Mouse (Mus musculus): ENCODE measurements around the gene Gemin5. TPM values are rescaled to one million over a fixed set of nuclear protein-coding genes. Genes with fewer than 3 reads are reported as not detected.
"Not testable (repeated sequence)": the region's sequence is repeated elsewhere in the genome, so short reads cannot be mapped to it uniquely, and the experiment has no call there.

Gene Gemin5
- polyA plus RNA-seq, 1 experiment from 2014 or later = 27.7 TPM

GRCm38 (mm10) chr11:58183579-58183978 is 15.2 kb upstream of the Gemin5 start:
- no peak overlapping the region for H3K4me2 ChIP-seq (ENCODE audit: low read depth, low read length, severe bottlenecking)
- no peaks in the 10 kb centered on the region for H3K4me1 ChIP-seq (replicated peaks; ENCODE audit: control insufficient read depth, insufficient read depth, low read length)
- no peaks in the 10 kb centered on the region for H3K27me3 ChIP-seq (ENCODE audit: control insufficient read depth, insufficient read depth, low read length)
- H3K9me3 ChIP-seq (ENCODE audit: control insufficient read depth, low read length) = no peaks in the 10 kb centered on the region
- WGBS = 98% methylated on average over 3 of the region's 3 CpGs
- no peak for DNase-seq (ENCODE audit: low spot score)
- no peaks in the 10 kb centered on the region for H3K36me3 ChIP-seq (ENCODE audit: control insufficient read depth, insufficient read depth, low read length)
- ATAC-seq (replicated peaks; ENCODE audit: low FRiP score) = no peak
- H3K9ac ChIP-seq (ENCODE audit: low read length) = no peak overlapping the region
- no peak overlapping the region for H3K4me3 ChIP-seq (ENCODE audit: low read depth, low read length)
- H3K27ac ChIP-seq (ENCODE audit: low read depth, low read length) = no peak overlapping the region

- Histone ChIP-seq H3K4me3 (ENCODE audit: low read depth, low read length) (no peak overlapping the region), H3K4me1 (replicated peaks; ENCODE audit: control insufficient read depth, insufficient read depth, low read length) (no peaks in the 10 kb centered on the region), H3K4me2 (ENCODE audit: low read depth, low read length, severe bottlenecking) (no peak overlapping the region), H3K9ac (ENCODE audit: low read length) (no peak overlapping the region), H3K9me3 (ENCODE audit: control insufficient read depth, low read length) (no peaks in the 10 kb centered on the region), H3K36me3 (ENCODE audit: control insufficient read depth, insufficient read depth, low read length) (no peaks in the 10 kb centered on the region), H3K27ac (ENCODE audit: low read depth, low read length) (no peak overlapping the region), H3K27me3 (ENCODE audit: control insufficient read depth, insufficient read depth, low read length) (no peaks in the 10 kb centered on the region)
- DNase-seq (ENCODE audit: low spot score) (no peak), ATAC-seq (replicated peaks; ENCODE audit: low FRiP score) (no peak)
- 90% methylated on average over 7 of the region's 7 CpGs for WGBS
Measured at GRCm38 (mm10) chr11:58180756-58181155, 12.4 kb upstream of the Gemin5 start.

- H3K4me2 ChIP-seq (ENCODE audit: low read depth, low read length, severe bottlenecking); H3K36me3 ChIP-seq (ENCODE audit: control insufficient read depth, insufficient read depth, low read length); H3K27me3 ChIP-seq (ENCODE audit: control insufficient read depth, insufficient read depth, low read length); H3K27ac ChIP-seq (ENCODE audit: low read depth, low read length); H3K9me3 ChIP-seq (ENCODE audit: control insufficient read depth, low read length); H3K4me1 ChIP-seq (replicated peaks; ENCODE audit: control insufficient read depth, insufficient read depth, low read length); DNase-seq (ENCODE audit: low spot score); ATAC-seq (replicated peaks; ENCODE audit: low FRiP score); H3K9ac ChIP-seq (ENCODE audit: low read length); H3K4me3 ChIP-seq (ENCODE audit: low read depth, low read length): not testable (repeated sequence)
- WGBS = 97% methylated on average over 6 of the region's 6 CpGs
Measured at GRCm38 (mm10) chr11:58179986-58180385, 11.6 kb upstream of the Gemin5 start.

GRCm38 (mm10) chr11:58179563-58179962 is 11.2 kb upstream of the Gemin5 start:
- Histone ChIP-seq H3K27me3 (ENCODE audit: control insufficient read depth, insufficient read depth, low read length) (no peaks in the 10 kb centered on the region), H3K36me3 (ENCODE audit: control insufficient read depth, insufficient read depth, low read length) (peaks cover 3% of the 10 kb centered on the region; the same call in 1 of the 2 replicates), H3K9ac (ENCODE audit: low read length) (no peak overlapping the region), H3K9me3 (ENCODE audit: control insufficient read depth, low read length) (no peaks in the 10 kb centered on the region), H3K4me3 (ENCODE audit: low read depth, low read length) (no peak overlapping the region), H3K4me2 (ENCODE audit: low read depth, low read length, severe bottlenecking) (no peak overlapping the region), H3K4me1 (replicated peaks; ENCODE audit: control insufficient read depth, insufficient read depth, low read length) (no peaks in the 10 kb centered on the region), H3K27ac (ENCODE audit: low read depth, low read length) (no peak overlapping the region)
- WGBS = 29% methylated on average over 3 of the region's 3 CpGs
- peak; percentile 75 for DNase-seq (ENCODE audit: low spot score)
- ATAC-seq (replicated peaks; ENCODE audit: low FRiP score) = no peak

- H3K27me3 ChIP-seq (ENCODE audit: control insufficient read depth, insufficient read depth, low read length) = no peaks in the 10 kb centered on the region
- H3K4me3 ChIP-seq (ENCODE audit: low read depth, low read length) = peak within 1 kb of the TSS; percentile 69
- no peaks in the 10 kb centered on the region for H3K9me3 ChIP-seq (ENCODE audit: control insufficient read depth, low read length)
- peaks cover 3% of the 10 kb centered on the region; the same call in 1 of the 2 replicates for H3K36me3 ChIP-seq (ENCODE audit: control insufficient read depth, insufficient read depth, low read length)
- H3K27ac ChIP-seq (ENCODE audit: low read depth, low read length) = no peak within 1 kb of the TSS
- H3K9ac ChIP-seq (ENCODE audit: low read length) = peak within 1 kb of the TSS; percentile 76
- H3K4me2 ChIP-seq (ENCODE audit: low read depth, low read length, severe bottlenecking) = peak within 1 kb of the TSS; percentile 75
- peak; percentile 98 for DNase-seq (ENCODE audit: low spot score)
- peak; percentile 77 for ATAC-seq (replicated peaks; ENCODE audit: low FRiP score)
- no peaks in the 10 kb centered on the region for H3K4me1 ChIP-seq (replicated peaks; ENCODE audit: control insufficient read depth, insufficient read depth, low read length)
- under 1% methylated on average over 34 of the region's 34 CpGs for WGBS
Measured at GRCm38 (mm10) chr11:58171459-58172091, 3.2 kb upstream of the Gemin5 start, which contains the start of gene Mrpl22. Mrpl22 (plus strand) TSS chr11:58171661.

- Histone ChIP-seq H3K36me3 (ENCODE audit: control insufficient read depth, insufficient read depth, low read length) (peaks cover 4% of the 10 kb centered on the region; the same call in 1 of the 2 replicates), H3K4me1 (replicated peaks; ENCODE audit: control insufficient read depth, insufficient read depth, low read length) (no peaks in the 10 kb centered on the region), H3K9me3 (ENCODE audit: control insufficient read depth, low read length) (peaks cover 2% of the 10 kb centered on the region; the same call in 1 of the 2 replicates), H3K4me2 (ENCODE audit: low read depth, low read length, severe bottlenecking) (no peak overlapping the region), H3K9ac (ENCODE audit: low read length) (no peak overlapping the region), H3K27ac (ENCODE audit: low read depth, low read length) (no peak overlapping the region), H3K4me3 (ENCODE audit: low read depth, low read length) (no peak overlapping the region), H3K27me3 (ENCODE audit: control insufficient read depth, insufficient read depth, low read length) (no peaks in the 10 kb centered on the region)
- DNase-seq (ENCODE audit: low spot score) = no peak
- ATAC-seq (replicated peaks; ENCODE audit: low FRiP score) = no peak
- 88% methylated on average over 4 of the region's 4 CpGs for WGBS
Measured at GRCm38 (mm10) chr11:58169666-58170065, 1.3 kb upstream of the Gemin5 start.

GRCm38 (mm10) chr11:58167822-58168166 is 545 bp downstream of the Gemin5 start:
- no peaks in the 10 kb centered on the region for H3K4me1 ChIP-seq (replicated peaks; ENCODE audit: control insufficient read depth, insufficient read depth, low read length)
- no peaks in the 10 kb centered on the region for H3K27me3 ChIP-seq (ENCODE audit: control insufficient read depth, insufficient read depth, low read length)
- H3K27ac ChIP-seq (ENCODE audit: low read depth, low read length) = no peak overlapping the region
- H3K4me2 ChIP-seq (ENCODE audit: low read depth, low read length, severe bottlenecking) = peak overlapping the region; percentile 45
- H3K9me3 ChIP-seq (ENCODE audit: control insufficient read depth, low read length) = peaks cover 2% of the 10 kb centered on the region; the same call in 1 of the 2 replicates
- H3K9ac ChIP-seq (ENCODE audit: low read length) = peak overlapping the region; percentile 78
- no peak for DNase-seq (ENCODE audit: low spot score)
- WGBS = 0% methylated on average over 8 of the region's 8 CpGs
- no peak for ATAC-seq (replicated peaks; ENCODE audit: low FRiP score)
- H3K4me3 ChIP-seq (ENCODE audit: low read depth, low read length) = peak overlapping the region; percentile 81
- H3K36me3 ChIP-seq (ENCODE audit: control insufficient read depth, insufficient read depth, low read length) = peaks cover 4% of the 10 kb centered on the region; the same call in 1 of the 2 replicates

GRCm38 (mm10) chr11:58165072-58165471 is 3.3 kb downstream of the Gemin5 start:
- no peaks in the 10 kb centered on the region for H3K4me1 ChIP-seq (replicated peaks; ENCODE audit: control insufficient read depth, insufficient read depth, low read length)
- ATAC-seq (replicated peaks; ENCODE audit: low FRiP score) = no peak
- 92% methylated on average over 2 of the region's 2 CpGs for WGBS
- peaks cover 2% of the 10 kb centered on the region; the same call in 1 of the 2 replicates for H3K9me3 ChIP-seq (ENCODE audit: control insufficient read depth, low read length)
- no peak overlapping the region for H3K9ac ChIP-seq (ENCODE audit: low read length)
- no peak overlapping the region for H3K27ac ChIP-seq (ENCODE audit: low read depth, low read length)
- DNase-seq (ENCODE audit: low spot score) = no peak
- no peak overlapping the region for H3K4me2 ChIP-seq (ENCODE audit: low read depth, low read length, severe bottlenecking)
- H3K36me3 ChIP-seq (ENCODE audit: control insufficient read depth, insufficient read depth, low read length) = peaks cover 6% of the 10 kb centered on the region; the same call in 1 of the 2 replicates
- no peaks in the 10 kb centered on the region for H3K27me3 ChIP-seq (ENCODE audit: control insufficient read depth, insufficient read depth, low read length)
- no peak overlapping the region for H3K4me3 ChIP-seq (ENCODE audit: low read depth, low read length)

- no peak overlapping the region for H3K9ac ChIP-seq (ENCODE audit: low read length)
- no peak overlapping the region for H3K4me3 ChIP-seq (ENCODE audit: low read depth, low read length)
- no peak for ATAC-seq (replicated peaks; ENCODE audit: low FRiP score)
- H3K27ac ChIP-seq (ENCODE audit: low read depth, low read length) = no peak overlapping the region
- WGBS = 88% methylated on average over 3 of the region's 3 CpGs
- no peak overlapping the region for H3K4me2 ChIP-seq (ENCODE audit: low read depth, low read length, severe bottlenecking)
- no peaks in the 10 kb centered on the region for H3K4me1 ChIP-seq (replicated peaks; ENCODE audit: control insufficient read depth, insufficient read depth, low read length)
- no peaks in the 10 kb centered on the region for H3K9me3 ChIP-seq (ENCODE audit: control insufficient read depth, low read length)
- DNase-seq (ENCODE audit: low spot score) = no peak
- peaks cover 6% of the 10 kb centered on the region; the same call in 1 of the 2 replicates for H3K36me3 ChIP-seq (ENCODE audit: control insufficient read depth, insufficient read depth, low read length)
- H3K27me3 ChIP-seq (ENCODE audit: control insufficient read depth, insufficient read depth, low read length) = no peaks in the 10 kb centered on the region
Measured at GRCm38 (mm10) chr11:58156871-58157270, 11.5 kb downstream of the Gemin5 start.

All from forebrain, embryonic 11.5 days (tissue).